Mouse (Mus musculus) frontal cortex, adult 2 months (tissue): ENCODE data around the gene AW551984. TPM values are rescaled to one million over a fixed set of nuclear protein-coding genes. Genes with fewer than 3 reads are reported as not detected.

ENCODE experiments used
- DNase-seq, 2 experiments: peaks; one replicate each; pipeline ENCODE4 v3.0.0; 2022; ENCODE audit warnings: low spot score in 1 of 2; ENCODE audit errors: extremely low spot score in 1 of 2
- polyA plus RNA-seq: library from polyadenylated mRNA; depleted of rRNA; stranded (reverse); fragments of >200 nt; gene quantifications from 2 replicates; pipeline ENCODE4 v1.2.3, GENCODE M21; 2012; rRNA removed

Gene AW551984
- 4.4 and 5.5 TPM in 2 replicates for polyA plus RNA-seq

GRCm38 (mm10) chr9:39603999-39604453 lies at the start of gene AW551984:
TSS of gene AW551984 (minus strand) at chr9:39604403.
- DNase-seq = peak in 1 of 2 experiments; percentile 26

DNA sequence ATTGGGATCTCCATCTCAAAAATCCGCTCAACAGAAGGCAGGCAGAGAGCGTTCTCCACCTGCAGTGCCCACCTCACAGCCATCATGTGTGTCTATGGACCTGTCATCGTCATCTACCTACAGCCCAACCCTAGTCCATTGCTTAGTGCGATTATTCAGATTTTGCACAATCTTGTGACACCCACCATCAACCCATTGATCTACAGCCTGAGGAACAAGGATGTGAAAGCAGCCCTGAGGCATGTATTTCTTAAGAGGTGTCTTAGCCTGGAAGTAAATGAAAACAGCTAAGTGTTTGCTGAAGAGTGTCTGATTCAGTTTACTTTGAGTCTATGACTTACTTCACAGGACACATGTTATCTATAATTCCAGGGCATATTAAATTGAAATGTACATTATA lies 43.2 kb upstream of the AW551984 start:
- DNase-seq = no peak

- no peak for DNase-seq
Observed at GRCm38 (mm10) chr9:39644785-39645184, 40.6 kb upstream of the AW551984 start, which contains the start of gene Olfr961. TSS of gene Olfr961 (plus strand) at chr9:39645085.

- peak; percentile 8 to 51 for DNase-seq
Observed at GRCm38 (mm10) chr9:39633913-39634594, 29.9 kb upstream of the AW551984 start.

- DNase-seq = no peak
Observed at GRCm38 (mm10) chr9:39629069-39629468, 24.9 kb upstream of the AW551984 start.

- DNase-seq = no peak
Observed at GRCm38 (mm10) chr9:39624711-39625110, 20.5 kb upstream of the AW551984 start.

DNA sequence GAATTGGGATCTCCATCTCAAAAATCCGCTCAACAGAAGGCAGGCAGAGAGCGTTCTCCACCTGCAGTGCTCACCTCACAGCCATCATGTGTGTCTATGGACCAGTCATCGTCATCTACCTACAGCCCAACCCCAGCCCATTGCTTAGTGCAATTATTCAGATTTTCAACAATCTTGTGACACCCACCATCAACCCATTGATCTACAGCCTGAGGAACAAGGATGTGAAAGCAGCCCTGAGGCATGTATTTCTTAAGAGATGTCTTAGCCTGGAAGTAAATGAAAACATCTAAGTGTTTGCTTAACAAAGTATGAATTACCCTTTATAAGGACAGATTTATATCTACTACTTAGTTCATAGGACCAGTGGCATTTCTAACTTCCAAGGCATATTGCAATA lies 19.6 kb upstream of the AW551984 start:
- no peak for DNase-seq

- DNase-seq = no peak
Observed at GRCm38 (mm10) chr9:39621073-39621472, 16.9 kb upstream of the AW551984 start, which contains the start of gene Olfr960. TSS of gene Olfr960 (plus strand) at chr9:39621373.

- peak in 1 of 2 experiments; percentile 70 for DNase-seq
Observed at GRCm38 (mm10) chr9:39611953-39612352, 7.8 kb upstream of the AW551984 start.

GRCm38 (mm10) chr9:39610355-39610754 lies 6.2 kb upstream of the AW551984 start, which contains the start of gene Olfr148:
TSS of gene Olfr148 (plus strand) at chr9:39610655.
- DNase-seq = no peak

GRCm38 (mm10) chr9:39608497-39608896 lies 4.3 kb upstream of the AW551984 start:
- no peak for DNase-seq

GRCm38 (mm10) chr9:39603333-39603845 lies 814 bp downstream of the AW551984 start:
- no peak for DNase-seq

DNA sequence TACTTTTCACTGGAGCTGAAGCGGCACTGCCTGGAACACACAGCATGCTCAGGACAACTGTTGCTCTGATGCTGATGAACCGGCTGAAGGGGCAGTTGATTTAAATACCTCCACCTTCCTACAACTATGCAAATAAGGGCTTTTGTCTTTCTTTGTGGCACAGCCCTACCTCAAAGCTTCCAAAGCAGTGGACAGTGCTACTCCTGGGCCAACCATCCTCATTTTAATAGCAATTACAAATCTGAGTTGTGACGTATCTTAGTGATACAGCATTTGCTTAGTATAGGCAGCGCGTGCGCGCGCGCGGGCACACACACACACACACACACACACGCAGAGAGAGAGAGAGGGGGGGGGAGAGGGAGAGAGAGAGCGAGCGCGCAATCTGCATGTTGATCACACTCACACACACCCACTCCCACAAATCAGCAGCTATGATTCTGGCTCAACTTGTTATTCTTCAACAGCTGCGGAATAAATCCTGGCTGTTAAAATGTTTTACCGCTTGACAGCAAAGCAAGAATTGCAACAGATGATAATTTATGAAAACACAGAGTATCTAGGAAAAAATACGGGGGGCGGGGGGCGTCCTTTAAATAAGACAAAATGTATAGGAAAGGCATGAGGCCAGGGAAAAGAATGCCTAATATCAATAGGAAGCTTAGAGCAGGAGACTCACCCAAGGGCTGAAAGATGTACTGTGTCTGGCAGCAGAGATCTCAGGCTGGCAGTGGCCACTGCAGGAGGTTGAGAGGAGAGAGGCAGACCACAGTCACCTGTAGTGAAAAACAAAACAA lies 1.5 kb downstream of the AW551984 start:
- DNase-seq = peak in 1 of 2 experiments; percentile 46

GRCm38 (mm10) chr9:39577050-39577449 lies 27.2 kb downstream of the AW551984 start:
- DNase-seq = peak in 1 of 2 experiments; percentile 4

DNA sequence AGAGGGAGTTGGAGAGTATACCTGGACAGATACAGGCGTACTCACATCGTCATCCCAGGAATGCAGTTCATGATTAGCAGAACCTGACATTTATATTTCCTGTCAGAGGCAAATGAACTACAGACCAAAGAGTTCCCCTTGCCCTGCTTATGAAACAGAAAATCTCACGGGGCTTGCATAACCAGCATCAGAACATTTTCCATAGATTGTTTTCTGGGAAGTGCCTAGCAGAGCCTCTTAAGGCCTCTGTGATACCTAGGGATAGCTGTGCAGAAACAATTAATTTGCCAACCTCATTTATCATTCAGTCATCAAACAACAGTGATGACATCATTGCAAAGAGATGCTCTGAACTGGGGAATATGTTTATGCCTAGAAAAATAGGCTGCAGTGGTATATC lies 28.7 kb downstream of the AW551984 start, which contains the start of gene Olfr959:
TSS of gene Olfr959 (minus strand) at position 101 of the 400 bp plus-strand sequence.
- no peak for DNase-seq

DNA sequence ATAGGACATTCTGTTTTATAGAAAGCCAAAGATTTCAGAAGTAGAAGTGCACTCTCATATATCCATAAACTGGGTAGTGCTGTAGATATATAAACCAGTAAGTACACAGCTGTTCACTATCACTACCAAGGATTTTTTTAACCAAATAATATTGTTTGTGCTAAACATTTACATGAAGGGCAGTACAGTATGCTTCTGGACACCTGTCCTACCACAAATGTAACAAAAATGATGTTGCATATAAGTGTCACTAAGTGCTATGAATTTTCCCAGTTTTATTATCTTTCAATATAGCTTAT lies 45.9 kb downstream of the AW551984 start:
- no peak for DNase-seq

DNA sequence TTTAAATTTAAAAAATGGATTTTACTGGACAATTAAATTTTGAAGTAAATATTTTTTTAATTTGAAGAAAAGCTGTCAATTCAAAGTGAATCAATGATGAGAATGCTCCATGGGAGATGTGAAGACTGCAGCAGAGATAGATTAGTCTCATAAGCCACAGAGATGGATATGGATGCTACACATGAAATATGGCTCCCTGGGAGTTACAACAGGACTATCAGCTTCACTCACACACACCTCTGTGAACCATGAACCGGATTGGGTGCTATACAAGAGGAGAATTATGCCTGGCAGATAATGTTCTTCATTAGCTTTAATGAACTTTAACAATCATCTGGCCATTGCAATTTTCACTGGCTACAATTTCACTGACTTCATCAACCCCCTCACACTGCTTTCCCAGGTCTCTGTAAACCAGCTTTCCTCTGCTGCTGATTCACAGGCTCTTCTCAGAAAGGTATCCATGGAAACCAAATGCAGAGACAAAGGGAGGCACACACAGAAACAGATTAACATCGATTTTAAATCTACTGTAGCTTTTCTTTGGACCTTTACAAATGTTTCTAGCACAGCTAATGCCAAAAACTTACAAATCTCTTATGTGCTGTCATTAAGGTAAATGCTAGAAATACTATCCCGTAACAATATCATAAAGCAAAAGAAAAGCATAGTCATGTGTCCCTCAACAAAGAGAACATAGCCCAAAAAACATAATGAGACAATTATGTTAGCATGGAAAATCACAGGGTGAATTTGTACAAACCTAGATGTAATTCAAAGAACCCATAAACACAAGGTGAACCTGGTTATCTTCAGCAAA lies 46.5 kb downstream of the AW551984 start:
- DNase-seq = peak; percentile 14 to 42

- DNase-seq = peak in 1 of 2 experiments; percentile 7
Observed at GRCm38 (mm10) chr9:39553946-39554345, 50.3 kb downstream of the AW551984 start, which contains the start of gene Olfr958. TSS of gene Olfr958 (minus strand) at chr9:39554054.

- peak in 1 of 2 experiments; percentile 19 for DNase-seq
Observed at GRCm38 (mm10) chr9:39550806-39551205, 53.4 kb downstream of the AW551984 start.
